Mouse (Mus musculus): ENCODE results near the gene Map2k6. TPM values are rescaled to one million over a fixed set of nuclear protein-coding genes. Genes with fewer than 3 reads are reported as not detected.

Gene Map2k6
- 10.5 TPM for polyA plus RNA-seq (2014; fragmentation: Illumina TruSeq; extraction: RNeasy Lipid Tissue Mini Kit (QIAGEN cat#74804); ENCODE audit: low replicate concordance)

GRCm38 (mm10) chr11:110398553-110399239 is at the start of gene Map2k6:
Gene Map2k6 (plus strand): TSS chr11:110399122.

Other genes starting within 250 kb of the Map2k6 start
- gene Abca9, start 230.9 kb upstream of the Map2k6 start, polyA plus RNA-seq (2014; fragmentation: Illumina TruSeq; extraction: RNeasy Lipid Tissue Mini Kit (QIAGEN cat#74804); ENCODE audit: low replicate concordance): 4.3 TPM
- 0.07 TPM for gene Abca6, start 147.3 kb upstream of the Map2k6 start, polyA plus RNA-seq (2014; fragmentation: Illumina TruSeq; extraction: RNeasy Lipid Tissue Mini Kit (QIAGEN cat#74804); ENCODE audit: low replicate concordance)
- gene Abca5, start 61.4 kb upstream of the Map2k6 start, polyA plus RNA-seq (2014; fragmentation: Illumina TruSeq; extraction: RNeasy Lipid Tissue Mini Kit (QIAGEN cat#74804); ENCODE audit: low replicate concordance): 2.3 TPM